Mouse (Mus musculus) heart, adult 2 months (tissue): ENCODE results near the gene Cnksr3.

Experiments
- CTCF ChIP-seq: fragments of 200-600 bp; IDR thresholded peaks from 2 replicates; pipeline ENCODE4 v1.8.1; 2022; ENCODE audit warnings: antibody characterized with exemption, mild to moderate bottlenecking, moderate library complexity
- EP300 ChIP-seq: fragments of 200-500 bp; IDR thresholded peaks from 2 replicates; pipeline ENCODE4 v1.6.1; 2011; ENCODE audit warnings: low read depth, low read length, control low read depth; ENCODE audit not compliant: insufficient read depth
- POLR2A ChIP-seq: fragments of 200-500 bp; IDR thresholded peaks from 2 replicates; pipeline ENCODE4 v1.6.1; 2011; ENCODE audit warnings: mild to moderate bottlenecking, low read depth, low read length, control low read depth; ENCODE audit not compliant: insufficient read depth

GRCm38 (mm10) chr10:7212537-7212936, 500 bp upstream of the Cnksr3 start:
- TF ChIP-seq CTCF (no peak), EP300 (no peak), POLR2A (no peak)
